Mouse (Mus musculus) heart, postnatal 0 days (tissue): ENCODE results near the gene Olfr688. TPM values are rescaled to one million over a fixed set of nuclear protein-coding genes. Genes with fewer than 3 reads are reported as not detected.

Source experiments
- ATAC-seq: fragments of 200-750 bp; cut with Nextera tagmentation; 2 replicates; pipeline ENCODE4 v1.8.0; 2017; ENCODE audit warnings: low read depth, moderate number of reproducible peaks, moderate library complexity; ENCODE audit not compliant: insufficient read depth
- DNase-seq: peaks from one replicate; pipeline ENCODE4 v3.0.0-alpha.2; 2016; ENCODE audit warnings: low spot score
- H3K27ac ChIP-seq: fragments of 300-500 bp; sonication (generic); 2 replicates; pipeline ENCODE4 v1.5.1; 2014; ENCODE audit warnings: low read depth, mild to moderate bottlenecking
- H3K27me3 ChIP-seq: fragments of 300-500 bp; sonication (generic); 2 replicates; pipeline ENCODE4 v1.6.1; 2014; ENCODE audit warnings: low read length, mixed read lengths; ENCODE audit not compliant: control insufficient read depth, insufficient read depth
- H3K36me3 ChIP-seq: fragments of 300-500 bp; sonication (generic); replicated peaks from 2 replicates; pipeline ENCODE4 v1.6.1; 2014; ENCODE audit warnings: low read length, mixed read lengths; ENCODE audit not compliant: control insufficient read depth, insufficient read depth
- H3K4me1 ChIP-seq: fragments of 300-500 bp; sonication (generic); 2 replicates; pipeline ENCODE4 v1.6.1; 2014; ENCODE audit warnings: antibody characterized with exemption; ENCODE audit not compliant: control insufficient read depth, insufficient read depth
- H3K4me2 ChIP-seq: fragments of 300-500 bp; sonication (generic); 2 replicates; pipeline ENCODE4 v1.6.1; 2014; ENCODE audit warnings: low read depth, mild to moderate bottlenecking, low read length, moderate library complexity
- H3K4me3 ChIP-seq: fragments of 300-500 bp; sonication (generic); 2 replicates; pipeline ENCODE4 v1.5.1; 2014; ENCODE audit warnings: low read depth, low read length
- H3K9ac ChIP-seq: fragments of 300-500 bp; sonication (generic); replicated peaks from 2 replicates; pipeline ENCODE4 v1.6.1; 2014; ENCODE audit warnings: low read depth, low read length, mixed read lengths
- H3K9me3 ChIP-seq: fragments of 300-500 bp; sonication (generic); replicated peaks from 2 replicates; pipeline ENCODE4 v1.6.1; 2016; ENCODE audit warnings: low read length; ENCODE audit not compliant: control insufficient read depth
- CTCF ChIP-seq: IDR thresholded peaks from 2 replicates; pipeline ENCODE4 v1.5.1; 2016; ENCODE audit warnings: antibody characterized with exemption, control low read depth, low read depth
- EP300 ChIP-seq: IDR thresholded peaks from 2 replicates; pipeline ENCODE4 v1.6.1; 2016; ENCODE audit warnings: antibody characterized with exemption, low read depth
- WGBS: fragments of 180-500 bp; shearing (Covaris S2); extraction: QIAGEN DNeasy Blood & Tissue Kit; methylation state at CpG from one replicate; pipeline ENCODE4 v1.1.7; 2014; 5-methylcytosine and 5-hydroxymethylcytosine counted together
- polyA plus RNA-seq: library from polyadenylated mRNA; unstranded; fragments of >200 nt; fragmentation: Nextera tagmentation; extraction: Ambion mirVana; gene quantifications from 2 replicates; pipeline ENCODE4 v1.2.1, GENCODE M21; 2015
- total RNA-seq: library from RNA; depleted of rRNA; stranded (reverse); fragments of >200 nt; gene quantifications from 2 replicates; pipeline ENCODE4 v1.2.3, GENCODE M21; 2014; ENCODE audit warnings: low replicate concordance; rRNA removed

The Olfr688 gene
- total and polyA plus RNA-seq, 2 experiments from 2014 or later, result not detected

DNA sequence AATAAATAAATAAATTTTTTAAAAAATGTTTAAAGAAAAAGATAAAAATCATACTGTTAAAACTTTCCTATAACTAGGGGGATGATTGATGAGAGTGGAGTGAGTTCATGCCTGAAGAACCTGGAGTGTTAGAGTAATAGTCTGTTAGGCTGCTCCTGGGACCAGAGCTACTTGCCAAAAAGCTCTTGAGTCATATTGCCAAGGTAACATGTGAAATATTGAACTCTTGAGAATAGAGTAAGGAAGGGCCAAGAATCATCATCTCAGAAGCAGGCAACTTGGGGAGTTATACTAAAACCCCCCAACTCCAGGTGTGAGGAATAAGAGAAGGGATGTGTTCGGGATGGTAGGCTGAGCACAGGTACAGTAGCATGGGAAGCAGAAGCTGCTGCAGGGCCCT lies 23.0 kb downstream of the Olfr688 start, which contains the start of gene Olfr689:
Olfr689 (plus strand) TSS at position 301 of the 400 bp plus-strand sequence.
- DNase-seq (no peak), ATAC-seq (no peak)
- H3K27ac ChIP-seq, result no peak within 1 kb of the TSS
- H3K4me2 ChIP-seq, result no peak within 1 kb of the TSS
- WGBS, result 61% methylated on average over 1 of the region's 1 CpGs
- H3K36me3 ChIP-seq, result no peaks in the 10 kb centered on the region
- TF ChIP-seq EP300 (no peak), CTCF (no peak)
- no peak within 1 kb of the TSS for H3K4me3 ChIP-seq
- H3K9me3 ChIP-seq, result no peaks in the 10 kb centered on the region
- no peak within 1 kb of the TSS for H3K9ac ChIP-seq
- no peaks in the 10 kb centered on the region for H3K4me1 ChIP-seq
- no peaks in the 10 kb centered on the region for H3K27me3 ChIP-seq

DNA sequence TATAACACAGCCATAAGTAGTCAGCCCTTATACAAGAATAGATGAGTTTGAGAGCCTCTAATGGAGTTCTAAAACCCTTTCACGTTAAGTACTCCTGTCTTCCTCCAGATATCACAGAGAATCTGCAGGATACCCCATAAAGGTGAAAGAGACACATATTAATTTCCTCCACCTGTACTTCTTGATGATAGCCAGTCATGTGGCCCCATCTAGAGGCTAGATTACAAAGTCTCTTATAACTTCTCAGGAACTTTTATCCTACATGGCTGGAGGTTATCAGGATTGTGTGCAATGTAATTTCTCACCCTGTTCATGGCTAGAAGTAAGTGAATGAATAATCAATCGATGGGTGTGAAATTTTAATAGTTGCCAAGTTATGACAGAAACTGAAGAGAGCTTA lies 37.4 kb downstream of the Olfr688 start:
- Histone ChIP-seq H3K9me3 (no peaks in the 10 kb centered on the region), H3K27ac (no peak overlapping the region), H3K4me2 (no peak overlapping the region), H3K27me3 (no peaks in the 10 kb centered on the region), H3K4me1 (no peaks in the 10 kb centered on the region), H3K36me3 (no peaks in the 10 kb centered on the region), H3K9ac (no peak overlapping the region), H3K4me3 (no peak overlapping the region)
- ATAC-seq, result no peak
- TF ChIP-seq EP300 (no peak), CTCF (no peak)
- 54% methylated on average over 2 of the region's 2 CpGs for WGBS
- no peak for DNase-seq

DNA sequence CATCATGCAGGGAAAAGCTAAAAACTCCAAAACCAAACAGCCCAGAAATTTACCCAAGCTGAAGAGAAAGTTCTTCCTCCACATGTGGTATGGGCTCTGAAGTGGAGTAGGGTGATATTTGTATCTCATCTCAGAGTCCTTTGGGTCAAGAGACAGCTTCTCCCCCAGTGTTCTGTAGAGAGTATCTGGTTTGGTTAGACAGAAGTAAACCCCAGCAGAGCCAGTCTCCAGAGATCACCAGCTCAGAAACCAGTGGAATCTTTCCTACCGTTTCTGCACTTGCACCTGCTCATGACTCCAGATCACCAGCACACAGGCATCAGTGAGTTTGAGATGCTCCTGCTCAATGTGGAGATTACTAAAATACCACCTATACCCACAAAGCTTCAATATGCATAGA lies 46.1 kb downstream of the Olfr688 start, which contains the start of gene Olfr690:
Olfr690 (minus strand) TSS at position 101 of the 400 bp plus-strand sequence.
- DNase-seq, result no peak
- no peak within 1 kb of the TSS for H3K4me3 ChIP-seq

More for the DNA sequence above, 46.1 kb downstream of the Olfr688 start, which contains the start of gene Olfr690:
- no peak for ATAC-seq
- Histone ChIP-seq H3K36me3 (no peaks in the 10 kb centered on the region), H3K4me2 (no peak within 1 kb of the TSS), H3K27ac (no peak within 1 kb of the TSS), H3K4me1 (no peaks in the 10 kb centered on the region), H3K27me3 (no peaks in the 10 kb centered on the region), H3K9me3 (no peaks in the 10 kb centered on the region), H3K9ac (no peak within 1 kb of the TSS)
- no peak for TF ChIP-seq EP300
- 76% methylated on average over 1 of the region's 1 CpGs for WGBS

Other genes starting within 250 kb of the Olfr688 start
- gene Olfr677, start 236.7 kb upstream of the Olfr688 start, total RNA-seq, result not detected in 2 replicates
- not detected in 2 replicates for gene Olfr677, start 236.7 kb upstream of the Olfr688 start, polyA plus RNA-seq
- gene Olfr678, start 223.6 kb upstream of the Olfr688 start, total RNA-seq, result not detected in 2 replicates
- not detected in 2 replicates for gene Olfr678, start 223.6 kb upstream of the Olfr688 start, polyA plus RNA-seq
- gene Olfr679, start 206.9 kb upstream of the Olfr688 start, total RNA-seq, result not detected in 2 replicates
- not detected in 2 replicates for gene Olfr679, start 206.9 kb upstream of the Olfr688 start, polyA plus RNA-seq
- gene Olfr680-ps1, start 195.3 kb upstream of the Olfr688 start, total RNA-seq, result not detected in 2 replicates
- gene Olfr680-ps1, start 195.3 kb upstream of the Olfr688 start, polyA plus RNA-seq, result not detected in 2 replicates
- not detected in 2 replicates for gene Olfr681, start 171.3 kb upstream of the Olfr688 start, total RNA-seq
- gene Olfr681, start 171.3 kb upstream of the Olfr688 start, polyA plus RNA-seq, result not detected in 2 replicates
- not detected in 2 replicates for gene Olfr683, start 141.1 kb upstream of the Olfr688 start, total RNA-seq
- gene Olfr683, start 141.1 kb upstream of the Olfr688 start, polyA plus RNA-seq, result not detected in 2 replicates
- gene Olfr684, start 124.4 kb upstream of the Olfr688 start, total RNA-seq, result not detected in 2 replicates
- gene Olfr684, start 124.4 kb upstream of the Olfr688 start, polyA plus RNA-seq, result not detected in 2 replicates
- gene Olfr685, start 102.1 kb upstream of the Olfr688 start, total RNA-seq, result not detected in 2 replicates
- gene Olfr685, start 102.1 kb upstream of the Olfr688 start, polyA plus RNA-seq, result not detected in 2 replicates
- gene Olfr686, start 80.6 kb upstream of the Olfr688 start, total RNA-seq, result not detected in 2 replicates
- not detected in 2 replicates for gene Olfr686, start 80.6 kb upstream of the Olfr688 start, polyA plus RNA-seq
- not detected in 2 replicates for gene Olfr689, start 23.1 kb downstream of the Olfr688 start, total RNA-seq
- not detected in 2 replicates for gene Olfr689, start 23.1 kb downstream of the Olfr688 start, polyA plus RNA-seq
- not detected in 2 replicates for gene Olfr690, start 46.0 kb downstream of the Olfr688 start, total RNA-seq
- not detected in 2 replicates for gene Olfr690, start 46.0 kb downstream of the Olfr688 start, polyA plus RNA-seq
- gene Olfr691, start 54.2 kb downstream of the Olfr688 start, total RNA-seq, result 1.0 TPM in 1 of 2 replicates, not detected in the other
- not detected in 2 replicates for gene Olfr691, start 54.2 kb downstream of the Olfr688 start, polyA plus RNA-seq
- gene Olfr692, start 80.1 kb downstream of the Olfr688 start, total RNA-seq, result not detected in 2 replicates
- gene Olfr692, start 80.1 kb downstream of the Olfr688 start, polyA plus RNA-seq, result not detected in 2 replicates
- gene Gm5901, start 86.9 kb downstream of the Olfr688 start, total RNA-seq, result not detected in 2 replicates
- gene Gm5901, start 86.9 kb downstream of the Olfr688 start, polyA plus RNA-seq, result not detected in 2 replicates
- 19.0 and 33.2 TPM in 2 replicates for gene Fam160a2, start 112.0 kb downstream of the Olfr688 start, total RNA-seq
- 19.6 and 19.7 TPM in 2 replicates for gene Fam160a2, start 112.0 kb downstream of the Olfr688 start, polyA plus RNA-seq
- gene Cnga4, start 116.5 kb downstream of the Olfr688 start, total RNA-seq, result not detected in 2 replicates
- gene Cnga4, start 116.5 kb downstream of the Olfr688 start, polyA plus RNA-seq, result not detected in 2 replicates
- not detected in 2 replicates for gene Cckbr, start 137.6 kb downstream of the Olfr688 start, total RNA-seq
- gene Cckbr, start 137.6 kb downstream of the Olfr688 start, polyA plus RNA-seq, result not detected in 2 replicates
- 75.4 and 84.2 TPM in 2 replicates for gene Cavin3, start 194.2 kb downstream of the Olfr688 start, total RNA-seq
- gene Cavin3, start 194.2 kb downstream of the Olfr688 start, polyA plus RNA-seq, result 78.6 and 79.9 TPM in 2 replicates